Mouse (Mus musculus) ES-E14 (cell line): ENCODE results near the gene Samd11.

Experiments used
- HCFC1 ChIP-seq: IDR thresholded peaks from 2 replicates; pipeline ENCODE4 v1.6.1; 2012; ENCODE audit warnings: low read length, inconsistent platforms, borderline replicate concordance; ENCODE audit not compliant: insufficient read depth
- MAFK ChIP-seq: IDR thresholded peaks from 2 replicates; pipeline ENCODE4 v1.6.1; 2014; ENCODE audit warnings: mild to moderate bottlenecking, low read depth, low read length, inconsistent platforms; ENCODE audit not compliant: insufficient read depth
- ZC3H11A ChIP-seq: IDR thresholded peaks from 2 replicates; pipeline ENCODE4 v1.6.1; 2012; ENCODE audit warnings: low read depth, mild to moderate bottlenecking, inconsistent platforms, low read length, borderline replicate concordance
- ZNF384 ChIP-seq: IDR thresholded peaks from 2 replicates; pipeline ENCODE4 v1.6.1; 2012; ENCODE audit warnings: low read depth, low read length, inconsistent platforms

- TF ChIP-seq MAFK (no peak), ZNF384 (no peak), HCFC1 (no peak), ZC3H11A (no peak)
These were observed 39.8 kb downstream of the Samd11 start, which contains the start of gene Perm1 for GRCm38 (mm10) chr4:156215649-156216048.
